Mouse (Mus musculus) liver, postnatal 0 days (tissue): ENCODE measurements around the gene Stk4.

Source experiments
- CTCF ChIP-seq: sonication (generic); IDR thresholded peaks from 2 replicates; pipeline ENCODE4 v1.5.1; 2016; ENCODE audit warnings: antibody characterized with exemption, low read depth
- EP300 ChIP-seq: IDR thresholded peaks from 2 replicates; pipeline ENCODE4 v1.6.1; 2016; ENCODE audit warnings: antibody characterized with exemption, low read depth, mild to moderate bottlenecking

DNA sequence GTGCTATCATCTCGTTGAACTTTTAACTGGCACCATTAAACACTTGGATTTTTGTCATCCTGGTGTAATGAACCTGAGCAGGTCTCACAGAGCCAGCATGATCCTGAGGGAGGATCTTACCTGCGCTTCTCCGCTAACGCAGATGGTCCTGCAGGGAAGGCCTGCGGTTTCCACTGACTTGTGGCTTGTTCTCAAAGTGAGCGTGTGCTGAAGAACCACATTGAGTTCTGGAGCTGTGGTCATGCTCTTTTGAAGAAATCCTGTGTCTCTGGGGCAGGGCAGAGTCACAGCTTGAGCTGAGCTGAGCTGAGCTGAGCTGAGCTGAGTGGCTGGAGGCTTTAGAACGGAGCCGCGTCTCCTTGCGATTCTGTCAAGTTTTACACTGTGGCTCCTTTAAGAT is 11.5 kb downstream of the Stk4 start:
- no peak for TF ChIP-seq CTCF
- no peak for TF ChIP-seq EP300
